Mouse (Mus musculus) erythroblast, embryonic 14.5 days (primary cell): Measurements from ENCODE around the gene Adgrg1.

Experiments used
- GATA1 ChIP-seq: IDR thresholded peaks from 2 replicates; pipeline ENCODE4 v1.6.1; 2012; ENCODE audit warnings: low read length, inconsistent platforms, mixed read lengths
- TAL1 ChIP-seq: IDR thresholded peaks from 3 replicates; pipeline ENCODE4 v1.6.1; 2012; ENCODE audit warnings: low read length, inconsistent platforms, mixed read lengths

GRCm38 (mm10) chr8:94945185-94945584 lies 29.4 kb upstream of the Adgrg1 start:
- TF ChIP-seq GATA1 (no peak), TAL1 (no peak)
